Mouse (Mus musculus) retina, adult 2 months (tissue): Measurements from ENCODE around the gene Mdm2.

Experiments
- DNase-seq: peaks from one replicate; pipeline ENCODE4 v3.0.0-alpha.2; 2012; ENCODE audit warnings: low read depth, low spot score

The Mdm2 gene

GRCm38 (mm10) chr10:117671930-117672666 is 38.5 kb downstream of the Mdm2 start:
- DNase-seq, result no peak

DNA sequence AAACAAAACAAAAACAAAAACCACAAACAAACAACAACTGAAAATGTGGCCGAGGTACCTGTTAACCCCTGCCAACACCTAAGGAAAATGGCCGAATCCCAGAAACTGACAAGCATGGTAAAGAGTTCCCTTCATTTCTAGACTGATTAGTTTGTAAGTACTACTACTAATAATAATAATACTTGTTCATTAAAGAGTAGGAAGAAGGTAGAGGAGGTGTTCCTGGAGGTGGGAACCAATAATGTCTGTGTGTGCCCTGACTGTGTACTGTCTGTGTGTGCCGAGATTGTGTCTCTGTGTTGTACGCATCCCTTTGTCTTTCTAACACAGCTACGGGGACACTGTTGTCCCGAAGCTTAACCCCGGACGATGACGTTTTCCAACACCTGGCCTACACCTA is 39.3 kb downstream of the Mdm2 start:
- no peak for DNase-seq

GRCm38 (mm10) chr10:117670791-117671190 is 39.8 kb downstream of the Mdm2 start:
- DNase-seq, result no peak

- DNase-seq, result no peak
Observed at GRCm38 (mm10) chr10:117670092-117670491, 40.5 kb downstream of the Mdm2 start.

DNA sequence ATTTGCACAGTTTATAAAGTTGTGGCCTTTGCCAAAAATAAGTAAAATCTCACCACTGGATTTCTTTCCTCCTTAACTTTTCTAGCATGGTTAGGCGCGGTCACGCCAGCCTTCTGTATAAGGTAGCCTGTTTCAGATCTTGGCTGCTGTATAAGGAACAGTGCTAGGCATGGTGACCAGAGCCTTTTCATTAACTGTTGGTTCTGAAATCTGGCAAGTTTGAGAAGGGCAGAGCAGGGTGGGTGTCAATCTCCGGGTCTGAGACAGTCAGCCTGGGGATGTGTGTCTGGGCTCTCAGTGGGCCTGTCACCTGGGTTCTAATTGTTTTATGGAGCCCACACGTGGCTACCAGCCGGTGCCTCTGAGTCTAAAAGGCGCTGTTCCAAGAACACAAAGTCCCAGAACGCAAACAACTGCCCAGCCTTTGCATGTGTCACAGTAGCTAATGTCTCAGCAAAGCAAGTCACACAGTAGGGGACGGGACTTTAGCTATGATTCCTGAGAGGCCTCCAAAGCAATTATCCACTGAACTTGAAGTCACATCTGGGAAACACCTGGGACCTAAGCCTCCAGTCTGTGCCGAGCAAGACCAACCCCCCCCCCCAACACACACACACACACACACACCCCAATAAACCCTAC is 41.0 kb downstream of the Mdm2 start:
- DNase-seq, result no peak

DNA sequence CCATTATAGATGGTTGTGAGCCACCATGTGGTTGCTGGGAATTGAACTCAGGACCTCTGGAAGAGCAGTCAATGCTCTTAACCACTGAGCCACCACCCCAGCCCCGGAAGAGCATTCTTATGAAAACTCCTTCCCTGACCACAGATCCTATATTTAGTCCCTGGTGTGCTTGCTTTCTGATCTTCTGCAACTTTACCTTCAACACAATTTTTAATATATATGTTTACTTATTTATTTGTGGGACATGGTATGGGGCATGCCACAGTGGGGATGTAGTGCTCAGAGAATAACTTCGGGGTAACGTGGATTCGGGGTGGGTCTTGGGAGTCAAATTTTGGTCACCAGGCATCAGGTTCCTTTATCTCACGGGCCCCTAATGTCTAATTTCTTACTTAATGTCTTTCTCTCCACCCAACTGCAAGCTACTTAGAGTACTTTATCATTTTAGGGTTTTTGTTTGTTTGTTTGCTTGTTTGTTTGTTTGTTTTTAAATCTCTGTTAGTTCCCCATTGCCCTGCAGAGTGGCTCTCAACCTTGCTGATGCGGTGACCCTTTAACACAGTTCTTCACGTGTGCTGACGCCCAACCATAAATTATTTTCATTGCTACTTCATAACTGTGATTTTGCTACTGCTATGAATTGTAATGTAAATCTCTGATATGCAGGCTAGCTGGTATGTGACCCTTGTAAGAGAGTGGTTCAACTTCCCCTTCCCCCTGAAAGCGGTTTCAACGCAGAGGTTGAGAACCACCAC is 41.8 kb downstream of the Mdm2 start:
- DNase-seq, result no peak

GRCm38 (mm10) chr10:117667663-117668507 is 42.7 kb downstream of the Mdm2 start:
- DNase-seq, result no peak

DNA sequence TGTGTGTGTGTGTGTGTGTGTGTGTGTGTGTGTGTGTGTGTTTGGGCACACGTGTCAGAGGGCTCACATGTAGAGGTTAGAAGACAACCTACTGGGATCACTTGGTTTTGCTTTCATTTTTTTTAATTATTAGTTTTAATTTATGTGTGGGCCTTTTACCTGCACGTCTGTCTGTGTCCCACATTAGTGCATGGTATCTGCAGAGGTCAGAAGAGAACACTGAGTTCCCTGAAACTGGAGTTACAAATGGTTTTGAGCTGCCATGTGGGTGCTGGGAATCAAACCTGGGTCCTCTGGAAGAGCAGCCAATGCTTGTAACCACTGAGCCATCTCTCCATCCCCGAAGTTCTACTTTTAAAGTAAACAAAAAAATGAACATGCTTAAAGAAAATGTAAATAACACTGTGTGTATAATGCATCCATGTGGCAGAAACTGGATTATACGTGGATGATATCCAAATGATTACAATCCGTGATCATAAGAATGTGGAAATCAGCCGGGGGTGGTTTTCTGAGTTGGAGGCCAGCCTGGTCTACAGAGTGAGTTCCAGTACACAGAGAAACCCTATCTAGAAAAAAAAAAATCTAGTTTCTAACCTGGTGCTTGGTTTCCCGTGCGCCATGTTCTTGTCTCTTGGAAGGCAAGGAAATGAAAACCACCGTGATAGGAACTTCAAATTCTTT is 43.5 kb downstream of the Mdm2 start:
- DNase-seq, result no peak

- DNase-seq, result no peak
Observed at GRCm38 (mm10) chr10:117666361-117666760, 44.2 kb downstream of the Mdm2 start.

DNA sequence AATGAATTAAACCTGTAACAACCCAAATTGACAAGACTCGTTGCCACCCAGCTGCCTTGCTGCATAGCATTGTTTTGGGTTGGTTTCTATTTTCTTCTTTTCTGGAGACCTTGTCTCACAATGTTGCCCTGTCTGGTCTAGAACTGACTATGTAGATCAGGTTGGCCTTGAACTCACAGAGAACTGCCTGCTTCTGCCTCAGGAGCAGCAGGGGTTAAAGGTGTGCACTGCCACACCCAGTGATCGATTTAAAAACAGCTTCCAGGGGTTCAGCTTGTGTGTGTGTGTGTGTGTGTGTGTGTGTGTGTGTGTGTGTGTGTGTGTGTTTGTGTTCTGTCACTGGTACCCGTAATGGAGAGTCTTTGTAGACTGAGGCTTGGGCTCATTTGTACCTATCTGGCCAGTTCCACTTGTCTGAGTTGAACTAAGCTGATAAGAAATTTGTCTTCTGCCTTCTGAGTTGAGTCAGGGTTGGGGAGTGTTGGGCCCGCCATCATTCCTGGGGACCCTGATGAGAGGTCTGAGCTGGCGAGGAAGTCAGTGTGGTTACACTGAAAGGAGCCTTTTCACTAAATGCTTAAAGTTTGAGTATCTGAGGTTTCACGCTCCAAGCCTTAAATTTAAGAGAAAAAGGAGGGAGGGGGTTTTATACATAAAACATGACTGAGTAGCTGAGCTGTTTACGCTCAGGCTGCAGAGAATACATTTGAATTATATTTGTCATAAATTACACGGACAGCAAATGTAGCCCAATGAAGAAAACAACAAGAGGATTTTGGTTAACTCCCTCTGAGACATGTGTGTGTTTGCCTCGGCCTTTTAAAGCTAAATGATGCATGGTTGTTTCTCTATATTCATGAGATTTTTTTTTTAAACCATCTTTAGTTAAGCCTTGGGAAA is 44.9 kb downstream of the Mdm2 start:
- DNase-seq, result no peak

DNA sequence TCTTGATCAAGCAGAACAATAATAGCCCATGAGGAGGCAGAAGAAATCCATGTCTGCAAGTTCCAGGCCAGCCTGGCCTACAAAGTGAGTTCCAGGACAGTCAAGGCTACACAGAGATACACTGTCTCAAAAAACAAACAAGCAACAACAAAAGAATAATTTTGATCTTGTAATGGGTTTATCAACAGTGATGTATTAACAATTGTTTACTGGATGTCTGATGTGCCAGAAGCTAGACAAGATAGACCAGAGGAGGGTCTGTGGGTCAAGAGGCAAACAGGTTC is 45.7 kb downstream of the Mdm2 start:
- no peak for DNase-seq

DNA sequence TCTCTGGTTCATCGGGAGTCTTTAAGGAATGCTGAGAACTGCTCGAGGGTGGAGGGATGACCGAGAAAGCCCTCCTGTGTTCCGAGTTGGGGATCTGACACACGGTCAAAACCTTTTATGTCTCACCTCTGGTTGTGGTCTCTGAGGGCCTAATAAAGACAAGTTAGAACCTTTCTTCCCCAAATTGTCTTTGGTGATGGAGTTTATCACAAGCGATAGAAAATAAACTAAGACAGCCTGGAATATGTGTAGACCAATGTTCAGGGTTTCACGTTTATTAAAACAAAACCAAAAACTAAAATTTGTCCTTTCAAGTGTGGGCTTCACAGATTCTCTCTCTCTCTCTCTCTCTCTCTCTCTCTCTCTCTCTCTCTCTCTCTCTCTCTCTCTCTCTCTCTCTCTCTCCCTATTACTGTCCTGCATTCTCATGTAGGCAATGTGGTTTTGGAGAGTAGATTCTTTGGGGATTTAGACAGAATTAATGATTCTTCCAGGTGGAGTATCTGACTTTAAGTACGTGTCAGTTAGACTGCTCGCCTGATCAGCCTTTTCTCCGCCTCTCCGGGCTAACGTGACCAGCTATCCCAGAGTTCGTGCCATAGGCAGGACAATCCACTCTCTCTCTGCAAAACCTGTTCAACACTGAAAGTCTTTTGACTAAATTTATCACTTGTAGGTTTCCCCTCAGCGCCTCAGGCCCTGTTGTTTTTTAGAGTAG is 46.2 kb downstream of the Mdm2 start:
- no peak for DNase-seq

- DNase-seq, result no peak
Observed at GRCm38 (mm10) chr10:117663865-117664200, 46.7 kb downstream of the Mdm2 start.

DNA sequence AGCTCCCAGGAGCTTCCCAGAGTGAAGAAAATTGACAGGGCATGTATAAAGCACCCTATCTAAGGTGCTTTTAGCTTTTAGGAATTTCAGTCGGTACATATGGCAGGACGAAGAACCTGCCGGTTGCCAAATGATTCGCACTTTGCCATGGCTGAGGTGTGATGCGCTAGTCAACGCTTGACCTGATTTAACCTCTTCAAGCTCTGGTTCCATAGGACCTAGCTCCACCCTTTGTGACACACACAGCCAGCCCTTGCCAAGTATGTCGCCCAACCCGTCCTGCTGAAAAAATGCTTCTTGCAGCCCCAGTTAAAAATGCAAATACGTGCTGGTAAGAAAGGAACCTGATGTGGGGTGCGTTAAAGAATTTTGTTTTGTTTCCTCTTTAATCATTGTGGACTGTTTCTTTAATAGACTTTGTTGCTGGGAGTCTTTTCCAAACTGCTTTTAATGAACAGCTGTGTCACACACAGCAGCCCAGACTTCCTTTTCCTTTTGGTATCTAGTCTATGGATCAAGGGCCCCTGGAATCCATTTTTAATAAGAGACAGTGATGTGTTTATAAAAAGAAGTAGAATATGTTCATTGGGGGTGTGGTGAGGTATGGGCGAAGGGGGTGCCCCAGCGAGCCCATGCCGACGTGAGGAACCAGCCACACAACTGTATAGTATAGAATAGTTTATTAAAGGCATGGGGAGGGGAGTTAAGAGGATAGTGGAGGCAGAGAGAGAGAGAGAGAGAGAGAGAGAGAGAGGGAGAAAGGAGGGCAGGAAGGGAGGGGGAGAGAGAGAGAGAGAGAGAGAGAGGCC is 47.3 kb downstream of the Mdm2 start:
- DNase-seq, result no peak

- no peak for DNase-seq
Observed at GRCm38 (mm10) chr10:117662316-117663055, 48.1 kb downstream of the Mdm2 start.

- no peak for DNase-seq
Observed at GRCm38 (mm10) chr10:117659819-117660218, 50.7 kb downstream of the Mdm2 start.

GRCm38 (mm10) chr10:117659430-117659813 is 51.1 kb downstream of the Mdm2 start:
- DNase-seq, result no peak
